Mouse (Mus musculus): ENCODE measurements around the gene Sh3bgrl2.

- TF ChIP-seq CTCF (IDR thresholded peaks at IDR 0.05; ENCODE audit: borderline replicate concordance, control insufficient read depth, extremely low read depth, insufficient read depth, low read length, poor library complexity) (no peak), POLR2A (IDR thresholded peaks at IDR 0.05; ENCODE audit: control insufficient read depth, extremely low read depth, insufficient read depth, low read length, poor library complexity) (no peak)
These were observed 111.0 kb downstream of the Sh3bgrl2 start for GRCm38 (mm10) chr9:83659081-83659480.

All from thymus, adult 2 months (tissue).